Mouse (Mus musculus): ENCODE results near the gene Klhl22. TPM values are rescaled to one million over a fixed set of nuclear protein-coding genes. Genes with fewer than 3 reads are reported as not detected.

Klhl22 gene
- polyA plus RNA-seq, 1 experiment from 2014 or later = 76.6 TPM

GRCm38 (mm10) chr16:17792728-17793127 is 33.3 kb downstream of the Klhl22 start:
- H3K4me3 ChIP-seq (ENCODE audit: low read depth, low read length) = no peak overlapping the region
- no peaks in the 10 kb centered on the region for H3K27me3 ChIP-seq (ENCODE audit: control insufficient read depth, insufficient read depth, low read length)
- no peaks in the 10 kb centered on the region; the same call in 1 of the 2 replicates for H3K4me1 ChIP-seq (ENCODE audit: control insufficient read depth, insufficient read depth, low read length)
- H3K27ac ChIP-seq (ENCODE audit: low read length) = no peak overlapping the region
- H3K36me3 ChIP-seq (ENCODE audit: control insufficient read depth, insufficient read depth, low read length) = peaks cover 31% of the 10 kb centered on the region
- WGBS = 73% methylated on average over 3 of the region's 3 CpGs
- H3K4me2 ChIP-seq (replicated peaks; ENCODE audit: low read depth, low read length) = no peak overlapping the region
- no peak for ATAC-seq (ENCODE audit: insufficient number of reproducible peaks, insufficient read depth, low FRiP score, low read depth)
- no peaks in the 10 kb centered on the region for H3K9me3 ChIP-seq (ENCODE audit: control insufficient read depth, low read depth, low read length)
- H3K9ac ChIP-seq (replicated peaks; ENCODE audit: low read depth, low read length) = no peak overlapping the region

GRCm38 (mm10) chr16:17794047-17794446 is 34.6 kb downstream of the Klhl22 start:
- Histone ChIP-seq H3K36me3 (ENCODE audit: control insufficient read depth, insufficient read depth, low read length) (peaks cover 22% of the 10 kb centered on the region; the same call in 1 of the 2 replicates), H3K9ac (replicated peaks; ENCODE audit: low read depth, low read length) (no peak overlapping the region), H3K27me3 (ENCODE audit: control insufficient read depth, insufficient read depth, low read length) (peaks cover 1% of the 10 kb centered on the region; the same call in 1 of the 2 replicates), H3K4me3 (ENCODE audit: low read depth, low read length) (no peak overlapping the region), H3K4me2 (replicated peaks; ENCODE audit: low read depth, low read length) (no peak overlapping the region), H3K27ac (ENCODE audit: low read length) (no peak overlapping the region), H3K4me1 (ENCODE audit: control insufficient read depth, insufficient read depth, low read length) (peaks cover 3% of the 10 kb centered on the region; the same call in 1 of the 2 replicates), H3K9me3 (ENCODE audit: control insufficient read depth, low read depth, low read length) (no peaks in the 10 kb centered on the region)
- no peak for ATAC-seq (ENCODE audit: insufficient number of reproducible peaks, insufficient read depth, low FRiP score, low read depth)
- 88% methylated on average over 4 of the region's 4 CpGs for WGBS

- Histone ChIP-seq H3K27ac (ENCODE audit: low read length) (no peak overlapping the region), H3K4me2 (replicated peaks; ENCODE audit: low read depth, low read length) (no peak overlapping the region), H3K27me3 (ENCODE audit: control insufficient read depth, insufficient read depth, low read length) (peaks cover 8% of the 10 kb centered on the region), H3K9me3 (ENCODE audit: control insufficient read depth, low read depth, low read length) (no peaks in the 10 kb centered on the region), H3K4me3 (ENCODE audit: low read depth, low read length) (no peak overlapping the region), H3K9ac (replicated peaks; ENCODE audit: low read depth, low read length) (no peak overlapping the region), H3K4me1 (ENCODE audit: control insufficient read depth, insufficient read depth, low read length) (peaks cover 13% of the 10 kb centered on the region; the same call in 1 of the 2 replicates), H3K36me3 (ENCODE audit: control insufficient read depth, insufficient read depth, low read length) (peaks cover 13% of the 10 kb centered on the region; the same call in 1 of the 2 replicates)
- ATAC-seq (ENCODE audit: insufficient number of reproducible peaks, insufficient read depth, low FRiP score, low read depth) = no peak
- 66% methylated on average over 5 of the region's 5 CpGs for WGBS
Measured at GRCm38 (mm10) chr16:17795643-17796042, 36.2 kb downstream of the Klhl22 start.

DNA sequence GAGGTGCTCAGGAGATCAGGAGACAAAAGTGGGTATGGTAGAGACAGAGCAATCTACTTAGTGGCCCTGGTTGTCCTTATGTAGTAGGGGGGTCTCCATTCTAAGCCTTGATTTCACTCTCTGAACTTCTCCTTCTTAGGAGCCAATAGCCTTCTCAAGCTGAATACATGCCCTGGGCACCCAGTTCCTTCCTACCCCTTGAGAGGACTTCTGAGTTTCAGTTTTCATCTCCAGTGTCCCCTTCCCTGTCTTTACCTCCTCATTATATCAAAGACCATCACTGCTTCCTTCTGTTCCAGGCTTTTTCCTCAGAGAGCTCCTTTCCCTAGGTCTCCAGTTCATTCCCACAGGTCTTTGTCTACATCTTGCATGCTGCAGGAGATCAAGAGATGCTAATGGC is 37.1 kb downstream of the Klhl22 start:
- peak overlapping the region; percentile 77 for H3K4me2 ChIP-seq (replicated peaks; ENCODE audit: low read depth, low read length)
- peak overlapping the region; percentile 34; the same call in 1 of the 2 replicates for H3K9ac ChIP-seq (replicated peaks; ENCODE audit: low read depth, low read length)
- H3K4me1 ChIP-seq (ENCODE audit: control insufficient read depth, insufficient read depth, low read length) = peaks cover 20% of the 10 kb centered on the region; the same call in 1 of the 2 replicates
- no peak for ATAC-seq (ENCODE audit: insufficient number of reproducible peaks, insufficient read depth, low FRiP score, low read depth)
- H3K36me3 ChIP-seq (ENCODE audit: control insufficient read depth, insufficient read depth, low read length) = peaks cover 13% of the 10 kb centered on the region; the same call in 1 of the 2 replicates
- peak overlapping the region; percentile 88; the same call in 1 of the 2 replicates for H3K27ac ChIP-seq (ENCODE audit: low read length)
- H3K9me3 ChIP-seq (ENCODE audit: control insufficient read depth, low read depth, low read length) = no peaks in the 10 kb centered on the region
- peak overlapping the region; percentile 61 for H3K4me3 ChIP-seq (ENCODE audit: low read depth, low read length)
- peaks cover 12% of the 10 kb centered on the region for H3K27me3 ChIP-seq (ENCODE audit: control insufficient read depth, insufficient read depth, low read length)

DNA sequence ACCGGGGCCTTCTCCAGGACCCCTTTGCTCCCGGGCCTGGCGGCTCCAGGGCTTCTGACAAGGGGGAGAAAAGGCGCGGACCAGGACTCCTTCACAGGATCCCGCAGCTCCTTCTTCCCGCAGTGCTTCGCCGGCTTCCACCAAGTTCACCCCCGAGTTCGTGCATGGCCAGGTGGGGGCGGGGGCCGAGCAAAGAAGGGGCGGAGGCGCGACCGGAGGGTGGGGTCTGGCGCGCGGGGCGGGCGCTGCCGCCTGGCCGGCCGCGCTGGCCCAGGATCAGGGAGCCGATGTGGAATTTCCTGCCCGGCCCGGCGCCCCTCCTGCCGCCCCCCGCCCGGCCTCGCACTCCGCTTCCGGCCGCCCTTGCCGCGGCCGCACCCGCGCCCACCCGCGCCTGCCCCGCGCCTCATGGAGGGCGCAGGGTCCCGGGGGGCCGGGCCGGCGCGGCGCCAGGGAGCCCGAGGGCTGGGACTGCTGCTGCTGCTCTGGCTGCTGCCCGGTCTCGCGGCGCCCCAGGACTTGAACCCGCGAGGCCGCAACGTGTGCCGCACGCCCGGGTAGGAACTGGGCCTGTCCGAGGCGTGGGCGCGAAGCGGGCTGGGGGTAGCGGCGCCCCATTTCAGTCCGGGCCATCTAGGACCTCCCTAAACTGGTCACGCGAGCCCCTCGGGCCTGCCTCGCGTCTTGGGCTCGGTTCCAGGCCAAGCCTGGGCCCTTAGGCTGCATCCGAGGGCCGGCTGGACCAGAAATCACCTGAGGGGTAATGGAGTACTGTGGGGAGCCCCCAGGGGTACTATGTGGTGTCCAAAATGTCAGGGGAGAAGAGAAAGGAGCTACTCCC is 37.8 kb downstream of the Klhl22 start, which contains the start of gene Scarf2:
Gene Scarf2, plus strand, starts transcription at position 312 of the 841 bp plus-strand sequence.
- WGBS = 1% methylated on average over 71 of the region's 81 CpGs
- peaks cover 17% of the 10 kb centered on the region for H3K27me3 ChIP-seq (ENCODE audit: control insufficient read depth, insufficient read depth, low read length)

DNA sequence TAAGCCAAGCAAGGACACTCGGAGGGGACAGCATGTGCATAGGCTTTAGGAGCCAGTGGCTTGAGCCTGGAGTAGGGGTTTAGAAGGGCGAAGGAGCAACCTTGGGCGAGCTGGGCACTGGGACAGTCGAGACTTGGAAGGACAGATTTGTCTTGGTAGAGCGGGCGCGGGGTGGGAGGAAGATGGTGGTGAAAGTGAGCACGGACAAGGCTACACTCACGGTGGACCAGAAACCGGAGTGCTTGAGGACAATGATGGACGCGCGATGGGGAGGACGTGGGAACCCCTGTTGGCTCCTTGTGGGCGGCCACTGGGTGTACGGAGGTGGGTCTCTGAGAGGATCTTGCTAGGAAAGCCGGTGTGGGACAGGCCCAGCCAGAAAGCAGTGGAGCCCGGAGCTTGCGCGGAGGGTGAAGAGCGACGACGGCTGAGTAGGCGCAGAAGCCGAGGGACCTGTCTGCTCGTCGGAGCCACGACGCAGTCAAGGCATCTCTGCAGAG is 38.4 kb downstream of the Klhl22 start:
- Histone ChIP-seq H3K4me2 (replicated peaks; ENCODE audit: low read depth, low read length) (peak overlapping the region; percentile 77), H3K27me3 (ENCODE audit: control insufficient read depth, insufficient read depth, low read length) (peaks cover 19% of the 10 kb centered on the region), H3K9me3 (ENCODE audit: control insufficient read depth, low read depth, low read length) (no peaks in the 10 kb centered on the region), H3K4me1 (ENCODE audit: control insufficient read depth, insufficient read depth, low read length) (peaks cover 34% of the 10 kb centered on the region), H3K9ac (replicated peaks; ENCODE audit: low read depth, low read length) (peak overlapping the region; percentile 79), H3K36me3 (ENCODE audit: control insufficient read depth, insufficient read depth, low read length) (peaks cover 3% of the 10 kb centered on the region; the same call in 1 of the 2 replicates), H3K4me3 (ENCODE audit: low read depth, low read length) (peak overlapping the region; percentile 61), H3K27ac (ENCODE audit: low read length) (peak overlapping the region; percentile 88)
- WGBS = 3% methylated on average over 29 of the region's 29 CpGs
- ATAC-seq (ENCODE audit: insufficient number of reproducible peaks, insufficient read depth, low FRiP score, low read depth) = 0 out of 2 replicates have a peak, but pooled peaks have one; percentile 11

More for the DNA sequence above, 37.8 kb downstream of the Klhl22 start, which contains the start of gene Scarf2:
- Histone ChIP-seq H3K9me3 (ENCODE audit: control insufficient read depth, low read depth, low read length) (no peaks in the 10 kb centered on the region), H3K9ac (replicated peaks; ENCODE audit: low read depth, low read length) (peak within 1 kb of the TSS; percentile 79), H3K27ac (ENCODE audit: low read length) (peak within 1 kb of the TSS; percentile 88), H3K4me3 (ENCODE audit: low read depth, low read length) (peak within 1 kb of the TSS; percentile 61), H3K36me3 (ENCODE audit: control insufficient read depth, insufficient read depth, low read length) (peaks cover 7% of the 10 kb centered on the region; the same call in 1 of the 2 replicates), H3K4me2 (replicated peaks; ENCODE audit: low read depth, low read length) (peak within 1 kb of the TSS; percentile 77), H3K4me1 (ENCODE audit: control insufficient read depth, insufficient read depth, low read length) (peaks cover 27% of the 10 kb centered on the region; the same call in 1 of the 2 replicates)
- ATAC-seq (ENCODE audit: insufficient number of reproducible peaks, insufficient read depth, low FRiP score, low read depth) = peak; percentile 72

- H3K4me2 ChIP-seq (replicated peaks; ENCODE audit: low read depth, low read length) = peak overlapping the region; percentile 77
- peak; percentile 70 for ATAC-seq (ENCODE audit: insufficient number of reproducible peaks, insufficient read depth, low FRiP score, low read depth)
- peak overlapping the region; percentile 61 for H3K4me3 ChIP-seq (ENCODE audit: low read depth, low read length)
- H3K9ac ChIP-seq (replicated peaks; ENCODE audit: low read depth, low read length) = peak overlapping the region; percentile 79
- H3K27ac ChIP-seq (ENCODE audit: low read length) = peak overlapping the region; percentile 88
- H3K36me3 ChIP-seq (ENCODE audit: control insufficient read depth, insufficient read depth, low read length) = peaks cover 3% of the 10 kb centered on the region; the same call in 1 of the 2 replicates
- H3K9me3 ChIP-seq (ENCODE audit: control insufficient read depth, low read depth, low read length) = no peaks in the 10 kb centered on the region
- H3K4me1 ChIP-seq (ENCODE audit: control insufficient read depth, insufficient read depth, low read length) = peaks cover 36% of the 10 kb centered on the region
- WGBS = 4% methylated on average over 41 of the region's 45 CpGs
- H3K27me3 ChIP-seq (ENCODE audit: control insufficient read depth, insufficient read depth, low read length) = peaks cover 22% of the 10 kb centered on the region
Measured at GRCm38 (mm10) chr16:17798321-17799180, 39.1 kb downstream of the Klhl22 start.

- no peak overlapping the region for H3K9ac ChIP-seq (replicated peaks; ENCODE audit: low read depth, low read length)
- no peak overlapping the region for H3K4me3 ChIP-seq (ENCODE audit: low read depth, low read length)
- H3K27me3 ChIP-seq (ENCODE audit: control insufficient read depth, insufficient read depth, low read length) = peaks cover 22% of the 10 kb centered on the region
- no peak overlapping the region for H3K27ac ChIP-seq (ENCODE audit: low read length)
- H3K4me2 ChIP-seq (replicated peaks; ENCODE audit: low read depth, low read length) = no peak overlapping the region; the same call in 1 of the 2 replicates
- H3K36me3 ChIP-seq (ENCODE audit: control insufficient read depth, insufficient read depth, low read length) = peaks cover 6% of the 10 kb centered on the region
- ATAC-seq (ENCODE audit: insufficient number of reproducible peaks, insufficient read depth, low FRiP score, low read depth) = no peak
- H3K4me1 ChIP-seq (ENCODE audit: control insufficient read depth, insufficient read depth, low read length) = peaks cover 44% of the 10 kb centered on the region
- H3K9me3 ChIP-seq (ENCODE audit: control insufficient read depth, low read depth, low read length) = no peaks in the 10 kb centered on the region
Measured at GRCm38 (mm10) chr16:17799584-17799983, 40.2 kb downstream of the Klhl22 start.

Data from stomach, embryonic 14.5 days (tissue).